Mouse (Mus musculus) ES-E14 (cell line): Measurements from ENCODE around the gene Ssr1.

Source experiments
- HCFC1 ChIP-seq: IDR thresholded peaks from 2 replicates; pipeline ENCODE4 v1.6.1; 2012; ENCODE audit warnings: low read length, inconsistent platforms, borderline replicate concordance; ENCODE audit not compliant: insufficient read depth
- MAFK ChIP-seq: IDR thresholded peaks from 2 replicates; pipeline ENCODE4 v1.6.1; 2014; ENCODE audit warnings: mild to moderate bottlenecking, low read depth, low read length, inconsistent platforms; ENCODE audit not compliant: insufficient read depth
- ZNF384 ChIP-seq: IDR thresholded peaks from 2 replicates; pipeline ENCODE4 v1.6.1; 2012; ENCODE audit warnings: low read depth, low read length, inconsistent platforms

DNA sequence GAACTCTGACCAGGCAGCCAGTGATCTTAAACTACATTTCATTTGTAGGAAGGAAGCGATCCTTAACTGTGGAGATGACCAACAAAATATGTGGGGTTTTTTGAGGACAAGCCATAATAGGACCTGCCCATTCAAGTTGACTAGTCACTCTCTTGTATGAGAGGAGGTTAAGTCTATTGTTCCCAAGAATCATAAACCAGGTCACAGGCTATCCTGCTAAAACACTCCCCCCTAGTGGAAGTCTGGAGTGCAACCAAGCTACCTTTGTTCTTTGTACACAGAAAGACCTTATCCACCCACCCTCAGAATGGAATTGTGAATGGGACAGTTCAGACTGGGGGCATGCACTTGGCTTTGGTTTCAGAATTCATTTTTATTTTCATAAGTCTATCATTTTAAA, 49.7 kb downstream of the Ssr1 start:
- TF ChIP-seq ZNF384 (no peak), HCFC1 (no peak), MAFK (no peak)
